Mouse (Mus musculus): ENCODE results near the gene Sphk2.

Gene Sphk2

DNA sequence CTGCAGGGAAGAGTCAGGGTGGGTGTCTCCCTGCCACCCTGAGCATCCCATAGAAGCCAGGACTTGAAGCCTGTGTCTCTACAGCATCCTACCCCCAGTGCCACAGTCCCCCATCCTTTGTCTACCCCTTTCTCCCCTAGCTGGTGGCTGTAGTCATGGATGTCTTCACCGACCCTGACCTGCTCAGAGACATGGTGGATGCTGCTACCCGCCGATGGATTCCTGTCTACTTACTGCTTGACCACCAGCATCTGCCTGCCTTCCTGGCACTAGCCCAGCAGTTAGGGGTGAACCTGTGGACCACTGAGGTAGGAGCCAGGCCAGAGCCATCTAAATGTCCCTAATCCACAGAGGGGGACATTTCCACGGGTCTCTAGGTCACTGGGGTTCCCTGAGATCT is 5.5 kb upstream of the Sphk2 start:
- DNase-seq: peak; percentile 42

DNA sequence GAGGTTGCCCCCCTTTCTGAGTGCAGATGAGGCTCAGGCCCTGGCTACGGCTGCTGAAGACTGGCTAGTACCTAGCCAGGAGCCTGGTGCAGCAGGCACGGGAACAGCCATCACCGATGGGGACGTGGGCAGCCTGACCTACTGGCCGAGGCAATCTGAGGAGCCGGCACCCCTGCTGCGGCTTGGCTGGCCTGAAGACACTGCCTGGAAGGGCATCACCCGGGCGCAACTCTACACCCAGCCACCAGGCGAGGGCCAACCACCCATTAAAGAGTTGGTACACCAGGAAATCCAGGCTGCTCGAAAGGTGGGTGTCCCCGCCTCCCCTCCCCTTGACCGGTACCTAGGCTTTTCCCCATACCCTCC is 4.5 kb upstream of the Sphk2 start:
- peak; percentile 62 for DNase-seq

- peak; percentile 60 for DNase-seq
These were observed 4.0 kb upstream of the Sphk2 start for GRCm38 (mm10) chr7:45721642-45722347.

DNA sequence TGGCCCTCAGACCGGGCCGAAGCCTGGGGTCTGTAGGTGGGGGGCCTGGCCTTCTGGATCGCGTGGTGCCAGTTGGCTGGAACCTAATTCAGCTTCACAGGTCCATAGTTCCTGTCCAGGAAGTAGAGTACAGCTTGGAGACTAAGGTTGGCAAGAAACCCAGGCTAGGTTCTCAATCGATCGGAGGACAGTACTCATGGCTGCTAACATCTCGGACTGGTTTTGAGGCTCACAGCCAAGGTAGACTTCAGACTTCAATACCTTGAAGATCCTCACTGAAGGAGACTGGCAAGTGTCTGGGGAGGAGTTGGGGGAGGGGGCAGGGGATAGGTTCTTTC is 3.4 kb upstream of the Sphk2 start:
- DNase-seq: no peak

GRCm38 (mm10) chr7:45720413-45721233 is 2.8 kb upstream of the Sphk2 start, which contains the start of gene Fam83e:
Fam83e (plus strand) TSS chr7:45721212.
- peak; percentile 61 for DNase-seq

- DNase-seq: peak; percentile 52
These were observed 2.1 kb upstream of the Sphk2 start for GRCm38 (mm10) chr7:45719738-45720412.

DNA sequence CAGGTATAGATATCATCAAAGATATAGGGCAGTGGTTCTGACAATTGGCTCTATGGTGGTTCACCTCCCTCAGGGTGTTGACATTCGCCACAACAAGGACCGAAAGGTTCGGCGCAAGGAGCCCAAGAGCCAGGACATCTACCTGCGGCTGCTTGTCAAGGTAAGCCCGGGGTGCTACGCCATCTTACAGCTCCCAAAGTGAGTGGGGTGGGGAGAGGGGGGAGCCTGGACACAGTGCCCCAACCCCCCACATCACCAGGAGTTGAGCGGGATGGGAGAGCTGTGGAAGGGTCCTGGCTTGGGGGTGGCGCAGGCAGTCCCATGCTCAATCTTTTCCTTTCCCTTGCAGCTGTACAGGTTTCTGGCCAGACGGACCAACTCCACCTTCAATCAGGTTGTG is 1.4 kb upstream of the Sphk2 start:
- DNase-seq: peak; percentile 59

DNA sequence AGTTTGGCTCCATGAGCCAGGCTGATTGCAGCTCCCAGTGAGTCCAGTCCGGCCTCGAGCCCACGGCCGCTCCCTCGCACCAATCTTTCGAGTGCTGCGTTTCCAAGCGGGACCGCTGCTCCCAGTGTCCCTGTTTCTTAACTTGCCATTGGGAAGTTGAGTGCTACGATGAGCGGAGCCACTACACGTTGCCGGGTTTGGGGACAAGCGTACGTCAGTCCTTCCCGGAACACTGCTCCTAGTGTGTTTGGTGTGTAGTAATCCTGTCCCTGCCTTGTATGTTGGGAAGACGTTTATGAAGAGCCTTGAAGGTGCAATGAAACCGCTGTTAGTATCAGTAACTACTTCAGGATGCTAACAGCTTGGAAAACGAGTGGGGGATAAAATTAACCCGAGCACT is 529 bp upstream of the Sphk2 start:
- no peak for DNase-seq

- peak; percentile 45 for DNase-seq
These were observed 567 bp downstream of the Sphk2 start for GRCm38 (mm10) chr7:45716952-45717917.

DNA sequence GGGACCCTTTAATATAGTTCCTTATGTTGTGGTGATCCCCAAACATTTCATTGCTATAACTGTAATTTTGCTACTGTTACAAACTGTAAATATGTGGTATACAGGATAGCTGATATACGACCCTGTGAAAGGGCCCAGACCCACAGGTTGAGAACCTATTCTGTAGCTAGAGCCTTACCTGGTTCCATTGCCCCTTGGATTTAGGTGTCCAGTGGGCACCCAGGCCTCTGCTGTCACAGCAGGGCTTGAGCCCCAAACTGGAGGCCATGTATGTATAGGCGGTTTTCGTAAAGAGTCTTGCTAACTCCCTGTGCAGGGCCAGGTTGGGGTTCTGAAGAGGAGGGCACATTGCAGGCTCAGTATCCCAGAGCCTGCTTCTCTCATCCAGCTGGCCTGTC is 1.3 kb downstream of the Sphk2 start:
- peak; percentile 48 for DNase-seq

GRCm38 (mm10) chr7:45715741-45716459 is 1.9 kb downstream of the Sphk2 start:
- peak; percentile 62 for DNase-seq

GRCm38 (mm10) chr7:45715090-45715708 is 2.6 kb downstream of the Sphk2 start, which contains the start of gene Rpl18:
Rpl18 (plus strand) TSS chr7:45715457.
- DNase-seq: peak; percentile 99

- no peak for DNase-seq
These were observed 3.1 kb downstream of the Sphk2 start for GRCm38 (mm10) chr7:45714630-45715089.

DNA sequence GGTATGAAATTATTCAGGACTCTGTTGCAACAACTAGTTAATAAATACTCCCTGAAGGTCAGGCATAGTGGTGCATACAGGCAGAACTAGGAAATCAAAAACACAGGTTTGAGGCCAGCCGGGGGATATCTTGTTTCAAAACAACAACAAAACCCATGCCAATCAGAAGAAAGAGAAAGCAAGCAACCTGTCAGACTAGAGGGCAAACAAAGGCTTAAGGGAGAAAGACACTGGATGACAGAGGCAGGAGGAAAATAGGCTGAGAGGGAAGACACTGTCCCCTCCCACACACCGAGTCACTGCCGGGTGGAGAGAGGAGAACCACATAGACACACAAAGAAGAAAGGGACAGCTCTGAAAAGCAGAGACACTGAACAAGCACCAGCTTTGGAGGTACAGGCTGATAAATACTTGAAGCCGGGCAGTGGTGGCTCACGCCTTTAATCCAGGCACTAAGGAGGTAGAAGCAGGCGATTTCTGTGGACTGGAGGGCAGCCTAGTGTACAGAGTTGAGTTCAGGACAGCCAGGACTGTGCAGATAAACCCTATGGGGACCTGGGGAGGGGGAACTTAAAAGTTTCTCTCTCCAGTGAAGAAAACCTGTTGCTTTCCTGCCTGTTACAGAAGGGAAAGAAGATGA is 3.8 kb downstream of the Sphk2 start:
- peak; percentile 28 for DNase-seq

- DNase-seq: peak; percentile 75
These were observed 4.4 kb downstream of the Sphk2 start for GRCm38 (mm10) chr7:45713396-45713795.

GRCm38 (mm10) chr7:45712022-45712757 is 5.6 kb downstream of the Sphk2 start:
- DNase-seq: peak; percentile 76

GRCm38 (mm10) chr7:45711316-45712021 is 6.3 kb downstream of the Sphk2 start:
- DNase-seq: peak; percentile 55

GRCm38 (mm10) chr7:45710477-45711191 is 7.2 kb downstream of the Sphk2 start:
- peak; percentile 70 for DNase-seq

All from cerebellum, adult 11-12 months (tissue).